Comparison of ENCODE assay signal across 25 mouse cellular contexts in the genomic region with DNA sequence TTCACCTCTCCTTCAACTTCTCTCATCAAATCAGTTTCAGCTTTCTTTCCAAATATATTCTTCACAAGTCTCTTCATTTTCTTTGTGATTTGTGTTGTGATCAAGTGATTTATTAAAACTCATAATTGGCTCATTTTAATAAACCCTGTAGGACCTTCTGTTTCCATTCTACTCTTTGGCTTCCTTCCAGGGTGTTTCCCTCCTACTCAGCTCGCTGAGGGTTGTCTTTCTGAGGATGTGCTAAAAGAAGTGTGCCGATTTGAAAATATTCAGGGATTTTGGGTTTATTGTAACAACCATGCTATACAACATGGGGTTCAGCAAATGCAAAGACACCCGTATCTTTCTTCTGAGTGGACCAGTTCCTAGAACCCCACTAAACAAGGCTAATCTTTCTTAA.
DNase-seq lines count a peak whose midpoint lies in the region; ATAC-seq and TF ChIP-seq lines count a peak whose summit lies in the region.
"Had no signal": no experiment of that assay in that cellular context is flagged by ENCODE, and none has a peak within 500 bp of the region (broad histone marks: within the 10 kb centered on the region; RNA-seq: fewer than 3 reads in every experiment).

No protein-coding gene starts in this region.

- H3K4me1 ChIP-seq in heart, embryonic 11.5 days (ENCODE audit: control insufficient read depth, insufficient read depth, low read length) = peaks cover 23% of the 10 kb centered on the region
- peaks cover 17% of the 10 kb centered on the region; the same call in 1 of the 2 replicates for H3K4me1 ChIP-seq in kidney, postnatal 0 days (replicated peaks; ENCODE audit: insufficient read depth, low read length)
- H3K4me1 ChIP-seq: forebrain, embryonic 15.5 days had no signal

- WGBS in heart, embryonic 11.5 days (ENCODE audit: insufficient replicate concordance) = 79% methylated on average over 3 of the region's 3 CpGs
- WGBS in kidney, postnatal 0 days = 73% methylated on average over 3 of the region's 3 CpGs

- no peak overlapping the region for H3K4me3 ChIP-seq in heart, embryonic 11.5 days (ENCODE audit: low read depth, low read length)
- H3K4me3 ChIP-seq in kidney, postnatal 0 days (replicated peaks; ENCODE audit: low read depth, low read length) = no peak overlapping the region
- H3K4me3 ChIP-seq: embryonic facial prominence, embryonic 10.5 days; embryonic facial prominence, embryonic 12.5 days; forebrain, embryonic 13.5 days; forebrain, embryonic 15.5 days had no signal

- no peaks in the 10 kb centered on the region for H3K36me3 ChIP-seq in heart, embryonic 11.5 days (ENCODE audit: control insufficient read depth, insufficient read depth, low read length)
- no peaks in the 10 kb centered on the region for H3K36me3 ChIP-seq in kidney, postnatal 0 days (ENCODE audit: insufficient read depth, low read length)
- H3K36me3 ChIP-seq: embryonic facial prominence, embryonic 10.5 days; embryonic facial prominence, embryonic 12.5 days; forebrain, embryonic 15.5 days had no signal

- H3K9me3 ChIP-seq in heart, embryonic 11.5 days (replicated peaks; ENCODE audit: control insufficient read depth, low read length) = no peaks in the 10 kb centered on the region
- H3K9me3 ChIP-seq in kidney, postnatal 0 days (replicated peaks; ENCODE audit: low read length) = no peaks in the 10 kb centered on the region
- H3K9me3 ChIP-seq: embryonic facial prominence, embryonic 10.5 days; embryonic facial prominence, embryonic 12.5 days; forebrain, embryonic 13.5 days; forebrain, embryonic 15.5 days; G1E had no signal

- H3K9ac ChIP-seq in heart, embryonic 11.5 days (ENCODE audit: low read depth, low read length) = no peak overlapping the region
- no peak overlapping the region for H3K9ac ChIP-seq in kidney, postnatal 0 days (ENCODE audit: low read depth, low read length)
- H3K9ac ChIP-seq: embryonic facial prominence, embryonic 12.5 days; forebrain, embryonic 13.5 days; forebrain, embryonic 15.5 days; forebrain, postnatal 0 days had no signal

- no peak overlapping the region for H3K4me2 ChIP-seq in heart, embryonic 11.5 days
- no peak overlapping the region for H3K4me2 ChIP-seq in kidney, postnatal 0 days (ENCODE audit: low read length)
- H3K4me2 ChIP-seq: embryonic facial prominence, embryonic 12.5 days; forebrain, embryonic 13.5 days; forebrain, embryonic 15.5 days had no signal

- H3K27me3 ChIP-seq in heart, embryonic 11.5 days (ENCODE audit: control insufficient read depth, insufficient read depth, low read length) = no peaks in the 10 kb centered on the region
- no peaks in the 10 kb centered on the region for H3K27me3 ChIP-seq in kidney, postnatal 0 days (ENCODE audit: insufficient read depth, low read length)
- H3K27me3 ChIP-seq: CH12.LX; embryonic facial prominence, embryonic 12.5 days; forebrain, embryonic 13.5 days; forebrain, embryonic 15.5 days; Patski had no signal

- no peak for TF ChIP-seq CTCF in kidney, postnatal 0 days (IDR thresholded peaks at IDR 0.05; ENCODE audit: low read depth)

- DNase-seq in heart, adult 11 months = peak; percentile 37
- DNase-seq in kidney, postnatal 0 days (ENCODE audit: low spot score) = peak; percentile 36
- no peak for DNase-seq in kidney, postnatal 10 days
- DNase-seq in CD4-positive, CD25-positive, alpha-beta regulatory T cell, adult 2 months (ENCODE audit: low read depth, low spot score) = peak; percentile 50
- peak; percentile 32 for DNase-seq in brain, adult 2 months (ENCODE audit: low read depth, low spot score)
- DNase-seq in right cerebral cortex, postnatal 14 days = no peak
- DNase-seq: adrenal gland, adult 8-10 months; adrenal gland, postnatal 14 days; adrenal gland, postnatal 36 days; B cell, adult 2 months; cerebellum, adult 11-12 months; cerebellum, adult 2 months; cerebellum, adult 9-10 months; cerebellum, postnatal 25 days; forebrain, postnatal 0 days had no signal

- ATAC-seq in heart, embryonic 11.5 days (replicated peaks; ENCODE audit: insufficient number of reproducible peaks, low FRiP score, low TSS enrichment) = no peak
- no peak for ATAC-seq in kidney, postnatal 0 days (replicated peaks; ENCODE audit: low FRiP score, low read depth)
- no peak for ATAC-seq in cerebellum, adult (ENCODE audit: insufficient number of reproducible peaks, low FRiP score, low TSS enrichment)
- ATAC-seq: activated CD4-positive, CD25-positive, alpha-beta regulatory T cell, adult 4 months; forebrain, embryonic 13.5 days; forebrain, embryonic 15.5 days; forebrain, postnatal 0 days; Patski had no signal

- no peak overlapping the region for H3K27ac ChIP-seq in heart, embryonic 11.5 days (ENCODE audit: low read depth, low read length)
- H3K27ac ChIP-seq in kidney, postnatal 0 days = no peak overlapping the region
- H3K27ac ChIP-seq: embryonic facial prominence, embryonic 12.5 days; forebrain, embryonic 13.5 days; forebrain, embryonic 15.5 days had no signal

Comparison
In these comparisons a context has a peak if more than half of its experiments do, and no peak if none do; other contexts are left out.
1. DNase-seq: peak in heart, adult 11 months (single experiment), kidney, postnatal 0 days (single experiment), CD4-positive, CD25-positive, alpha-beta regulatory T cell, adult 2 months (single experiment) and brain, adult 2 months (single experiment); none in kidney, postnatal 10 days (single experiment) and right cerebral cortex, postnatal 14 days (single experiment).